Mouse (Mus musculus): ENCODE data around the gene Gnb2. TPM values are rescaled to one million over a fixed set of nuclear protein-coding genes. Genes with fewer than 3 reads are reported as not detected.

The Gnb2 gene
- polyA plus RNA-seq (2012; rRNA removed), result 621 and 843 TPM in 2 replicates

GRCm38 (mm10) chr5:137533117-137533827, at the start of gene Gnb2, which contains the start of gene Epo:
Gene Gnb2 (minus strand): TSS chr5:137533510.
Gene Epo (minus strand): TSS chr5:137533242.

GRCm38 (mm10) chr5:137569665-137570064, 36.4 kb upstream of the Gnb2 start, which contains the start of gene Tfr2:
Gene Tfr2 (plus strand): TSS chr5:137569840.

GRCm38 (mm10) chr5:137553411-137553837, 20.1 kb upstream of the Gnb2 start, which contains the start of gene Actl6b:
Gene Actl6b (plus strand): TSS chr5:137553517.

GRCm38 (mm10) chr5:137518436-137518835, 14.9 kb downstream of the Gnb2 start, which contains the start of gene Gigyf1:
Gene Gigyf1 (plus strand): TSS chr5:137518548.

GRCm38 (mm10) chr5:137501709-137502666, 31.3 kb downstream of the Gnb2 start, which contains the start of gene Pop7:
Gene Pop7 (minus strand): TSS chr5:137502518.

Other genes starting within 250 kb of the Gnb2 start
- 4.7 and 6.0 TPM in 2 replicates for gene Ache, start 246.0 kb downstream of the Gnb2 start, polyA plus RNA-seq (2012; rRNA removed)
- 12.6 and 15.1 TPM in 2 replicates for gene Ufsp1, start 238.9 kb downstream of the Gnb2 start, polyA plus RNA-seq (2012; rRNA removed)
- gene Srrt, start 225.8 kb downstream of the Gnb2 start, polyA plus RNA-seq (2012; rRNA removed), result 78.2 and 78.7 TPM in 2 replicates
- 25.8 and 29.0 TPM in 2 replicates for gene Trip6, start 219.1 kb downstream of the Gnb2 start, polyA plus RNA-seq (2012; rRNA removed)
- gene Slc12a9, start 199.9 kb downstream of the Gnb2 start, polyA plus RNA-seq (2012; rRNA removed), result 11.6 and 13.8 TPM in 2 replicates
- gene Ephb4, start 183.4 kb downstream of the Gnb2 start, polyA plus RNA-seq (2012; rRNA removed), result 10.5 and 12.4 TPM in 2 replicates
- gene Zan, start 56.4 kb downstream of the Gnb2 start, polyA plus RNA-seq (2012; rRNA removed), result 0.40 and 0.66 TPM in 2 replicates
- gene Pop7, start 31.0 kb downstream of the Gnb2 start, polyA plus RNA-seq (2012; rRNA removed), result 24.5 and 34.1 TPM in 2 replicates
- 9.9 and 13.0 TPM in 2 replicates for gene Gigyf1, start 15.0 kb downstream of the Gnb2 start, polyA plus RNA-seq (2012; rRNA removed)
- not detected in 2 replicates for gene Epo, start 268 bp downstream of the Gnb2 start, polyA plus RNA-seq (2012; rRNA removed)
- 0.78 and 1.4 TPM in 2 replicates for gene Actl6b, start 20.0 kb upstream of the Gnb2 start, polyA plus RNA-seq (2012; rRNA removed)
- 0.61 and 0.76 TPM in 2 replicates for gene Tfr2, start 36.3 kb upstream of the Gnb2 start, polyA plus RNA-seq (2012; rRNA removed)
- 93.4 and 111 TPM in 2 replicates for gene Mospd3, start 67.5 kb upstream of the Gnb2 start, polyA plus RNA-seq (2012; rRNA removed)
- gene Pcolce, start 80.3 kb upstream of the Gnb2 start, polyA plus RNA-seq (2012; rRNA removed), result 82.5 and 87.8 TPM in 2 replicates
- gene Fbxo24, start 95.5 kb upstream of the Gnb2 start, polyA plus RNA-seq (2012; rRNA removed), result 0.65 and 0.66 TPM in 2 replicates
- gene Lrch4, start 95.6 kb upstream of the Gnb2 start, polyA plus RNA-seq (2012; rRNA removed), result 19.9 and 26.0 TPM in 2 replicates
- gene Gm20605, start 95.7 kb upstream of the Gnb2 start, polyA plus RNA-seq (2012; rRNA removed), result 13.3 and 15.3 TPM in 2 replicates
- gene Sap25, start 107.8 kb upstream of the Gnb2 start, polyA plus RNA-seq (2012; rRNA removed), result 68.8 and 109 TPM in 2 replicates
- gene Irs3, start 112.2 kb upstream of the Gnb2 start, polyA plus RNA-seq (2012; rRNA removed), result 0.51 and 0.54 TPM in 2 replicates
- 10.0 and 11.3 TPM in 2 replicates for gene Agfg2, start 151.2 kb upstream of the Gnb2 start, polyA plus RNA-seq (2012; rRNA removed)
- gene Nyap1, start 208.1 kb upstream of the Gnb2 start, polyA plus RNA-seq (2012; rRNA removed), result 3.5 and 5.9 TPM in 2 replicates
- 77.2 and 105 TPM in 2 replicates for gene Tsc22d4, start 212.2 kb upstream of the Gnb2 start, polyA plus RNA-seq (2012; rRNA removed)
- 33.3 and 51.9 TPM in 2 replicates for gene Ppp1r35, start 245.3 kb upstream of the Gnb2 start, polyA plus RNA-seq (2012; rRNA removed)